Mouse (Mus musculus): ENCODE results near the gene Slc39a11. TPM values are rescaled to one million over a fixed set of nuclear protein-coding genes. Genes with fewer than 3 reads are reported as not detected.

Gene Slc39a11
- total and polyA plus RNA-seq, 3 experiments: 43.2 to 54.4 (median 51.0) TPM

GRCm38 (mm10) chr11:113699643-113700042, 49.8 kb upstream of the Slc39a11 start:
- no peaks in the 10 kb centered on the region for H3K79me2 ChIP-seq (replicated peaks; ENCODE audit: control insufficient read depth, extremely low read depth, insufficient read depth, poor library complexity, severe bottlenecking)
- H3K27me3 ChIP-seq (replicated peaks): no peaks in the 10 kb centered on the region
- H3K36me3 ChIP-seq (replicated peaks in 1 of 2; ENCODE audit: control insufficient read depth in 1 of 2, insufficient read depth in 1 of 2, low read length in 1 of 2): peaks cover 10 to 68% of the 10 kb centered on the region in 2 experiments
- H3K4me2 ChIP-seq (ENCODE audit: insufficient read depth, low read depth, poor library complexity, severe bottlenecking): no peak overlapping the region
- H3K27ac ChIP-seq (ENCODE audit: insufficient read depth, low read depth): no peak overlapping the region
- TF ChIP-seq USF1 (IDR thresholded peaks at IDR 0.05; ENCODE audit: low read depth, low read length) (no peak), HCFC1 (IDR thresholded peaks at IDR 0.05; ENCODE audit: low read depth, low read length) (no peak), ZNF384 (IDR thresholded peaks at IDR 0.05; ENCODE audit: low read depth, low read length) (no peak), NELFE (IDR thresholded peaks at IDR 0.05; ENCODE audit: low read depth, low read length) (no peak), MEF2A (IDR thresholded peaks at IDR 0.05; ENCODE audit: borderline replicate concordance, low read depth, low read length) (no peak), MAX (IDR thresholded peaks at IDR 0.05; ENCODE audit: low read length) (no peak), JUN (IDR thresholded peaks at IDR 0.05; ENCODE audit: insufficient read depth, low read depth, low read length) (no peak), NRF1 (IDR thresholded peaks at IDR 0.05; ENCODE audit: low read depth, low read length) (no peak), USF2 (conservative IDR thresholded peaks at IDR 0.05; ENCODE audit: low read depth, low read length) (no peak), MYC (IDR thresholded peaks at IDR 0.05; ENCODE audit: low read depth, low read length) (no peak), PAX5 (IDR thresholded peaks at IDR 0.05; ENCODE audit: low read length) (no peak), MAZ (IDR thresholded peaks at IDR 0.05; ENCODE audit: low read depth, low read length) (no peak), SMC3 (IDR thresholded peaks at IDR 0.05; ENCODE audit: low read depth, low read length) (no peak), ELF1 (IDR thresholded peaks at IDR 0.05; ENCODE audit: low read depth, low read length) (no peak), TCF12 (IDR thresholded peaks at IDR 0.05; ENCODE audit: low read depth, low read length) (no peak), E2F4 (IDR thresholded peaks at IDR 0.05; ENCODE audit: insufficient replicate concordance, low read depth, low read length) (no peak), UBTF (IDR thresholded peaks at IDR 0.05; ENCODE audit: low read depth, low read length) (no peak), RCOR1 (conservative IDR thresholded peaks at IDR 0.05; ENCODE audit: low read depth, low read length) (no peak), ZKSCAN1 (IDR thresholded peaks at IDR 0.05; ENCODE audit: borderline replicate concordance, low read depth, low read length) (no peak), TBP (conservative IDR thresholded peaks at IDR 0.05; ENCODE audit: low read depth, low read length) (no peak)
- H3K4me3 ChIP-seq (replicated peaks in 1 of 3; ENCODE audit: low read depth in 2 of 3, low read length in 2 of 3, poor library complexity in 1 of 3): no peak overlapping the region
- H3K9ac ChIP-seq (ENCODE audit: insufficient read depth, low read depth): no peak overlapping the region
- peaks cover 9% of the 10 kb centered on the region for H3K9me3 ChIP-seq (replicated peaks; ENCODE audit: low read length)
- H3K4me1 ChIP-seq (ENCODE audit: control insufficient read depth in 1 of 2, insufficient read depth in 2 of 2): peaks cover 0 to 12% of the 10 kb centered on the region in 2 experiments; a peak in 2 of 4 replicates
- dilution Hi-C loops (cut with MboI; ENCODE audit: extremely low pct_ligation_motif_present, extremely low pct_unique_long_range_greater_than_20kb, low sequenced_read_pairs): no loop called here
- no peak for DNase-seq (ENCODE audit: extremely low read depth)
- in situ Hi-C loops (cut with MboI; ENCODE audit: low pct_ligation_motif_present, low pct_unique_long_range_greater_than_20kb, low sequenced_read_pairs): loop anchor here (5.0 to 25.0 kb wide), 2 partner anchors 113 to 963 kb away; partner anchors contain the start of gene Rpl38

DNA sequence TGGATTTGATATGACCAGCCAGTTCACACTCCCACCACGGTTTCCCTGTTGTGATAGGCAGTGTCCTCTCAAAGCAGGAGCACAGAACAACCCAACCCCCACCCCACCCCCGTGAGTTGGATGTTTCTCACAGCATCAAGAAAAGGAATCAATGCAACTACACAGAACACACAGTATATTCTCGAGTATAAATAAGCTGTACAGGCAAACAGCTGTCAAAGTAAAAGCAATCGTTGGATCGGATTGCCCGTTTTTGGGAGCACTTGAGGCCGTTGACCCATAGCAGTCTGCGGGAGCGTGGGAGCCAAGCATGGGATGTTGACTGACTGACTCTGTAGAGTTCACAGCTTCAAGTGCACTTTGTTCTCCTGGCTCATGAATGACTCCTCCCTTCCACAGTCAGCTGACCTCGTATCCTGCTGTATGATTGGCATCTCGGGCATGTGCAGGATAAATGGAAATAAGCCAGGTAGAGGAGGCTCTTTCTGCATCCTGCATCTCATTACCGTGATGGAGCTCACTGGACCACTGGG, 48.2 kb upstream of the Slc39a11 start:
- H3K27ac ChIP-seq (ENCODE audit: insufficient read depth, low read depth): no peak overlapping the region
- DNase-seq (ENCODE audit: extremely low read depth): no peak
- no peak overlapping the region for H3K9ac ChIP-seq (ENCODE audit: insufficient read depth, low read depth)
- H3K4me2 ChIP-seq (ENCODE audit: insufficient read depth, low read depth, poor library complexity, severe bottlenecking): no peak overlapping the region
- in situ Hi-C loops (cut with MboI; ENCODE audit: low pct_ligation_motif_present, low pct_unique_long_range_greater_than_20kb, low sequenced_read_pairs): no loop called here
- no peak overlapping the region for H3K4me3 ChIP-seq (replicated peaks in 1 of 3; ENCODE audit: low read depth in 2 of 3, low read length in 2 of 3, poor library complexity in 1 of 3)
- no peaks in the 10 kb centered on the region; the same call in 1 of the 2 replicates for H3K79me2 ChIP-seq (replicated peaks; ENCODE audit: control insufficient read depth, extremely low read depth, insufficient read depth, poor library complexity, severe bottlenecking)
- peaks cover 0 to 6% of the 10 kb centered on the region in 2 experiments; a peak in 1 of 4 replicates for H3K4me1 ChIP-seq (ENCODE audit: control insufficient read depth in 1 of 2, insufficient read depth in 2 of 2)
- H3K36me3 ChIP-seq (replicated peaks in 1 of 2; ENCODE audit: control insufficient read depth in 1 of 2, insufficient read depth in 1 of 2, low read length in 1 of 2): peaks cover 18 to 80% of the 10 kb centered on the region in 2 experiments
- H3K27me3 ChIP-seq (replicated peaks): no peaks in the 10 kb centered on the region
- TF ChIP-seq TCF12 (IDR thresholded peaks at IDR 0.05; ENCODE audit: low read depth, low read length): no peak
- TF ChIP-seq ELF1 (IDR thresholded peaks at IDR 0.05; ENCODE audit: low read depth, low read length): no peak
- H3K9me3 ChIP-seq (replicated peaks; ENCODE audit: low read length): peaks cover 9% of the 10 kb centered on the region
- dilution Hi-C loops (cut with MboI; ENCODE audit: extremely low pct_ligation_motif_present, extremely low pct_unique_long_range_greater_than_20kb, low sequenced_read_pairs): no loop called here

Measured in CH12.LX (cell line).